In the genomic region with DNA sequence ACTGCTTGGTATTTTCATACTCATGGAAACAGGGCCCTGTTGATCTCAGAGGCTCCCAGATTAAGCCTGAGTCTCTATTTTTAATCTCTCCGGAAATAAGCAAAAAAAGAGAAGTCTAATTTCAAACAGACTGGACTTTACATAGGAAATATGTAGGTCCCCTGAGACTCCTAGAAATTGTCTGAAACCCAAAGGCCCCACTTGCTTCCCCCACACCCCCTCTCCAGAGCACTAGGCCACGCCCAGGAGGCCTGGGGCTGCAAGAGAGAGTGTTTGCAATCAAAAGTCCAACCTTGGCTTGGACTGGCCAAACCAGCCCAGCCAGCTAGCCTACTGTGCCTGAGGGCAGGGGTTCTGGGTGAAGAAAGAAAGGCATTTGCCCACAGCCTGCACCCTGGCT, we compare ENCODE assay signal across 8 mouse cellular contexts.
DNase-seq lines count a peak whose midpoint lies in the region; ATAC-seq and TF ChIP-seq lines count a peak whose summit lies in the region.

No protein-coding gene starts in this region.

- H3K4me3 ChIP-seq in layer of hippocampus, adult 2 months = no peak overlapping the region
- no peak overlapping the region for H3K4me3 ChIP-seq in kidney, embryonic 15.5 days (replicated peaks)

- peaks cover 51% of the 10 kb centered on the region for H3K4me1 ChIP-seq in kidney, embryonic 15.5 days

- H3K9ac ChIP-seq in kidney, embryonic 15.5 days = no peak overlapping the region

- 55% methylated on average over 2 of the region's 2 CpGs for WGBS in kidney, embryonic 15.5 days

- no peaks in the 10 kb centered on the region for H3K9me3 ChIP-seq in kidney, embryonic 15.5 days (replicated peaks)

- H3K27ac ChIP-seq in layer of hippocampus, adult 2 months = peak overlapping the region; percentile 67
- peak overlapping the region; percentile 86 for H3K27ac ChIP-seq in kidney, embryonic 15.5 days

- H3K4me2 ChIP-seq in kidney, embryonic 15.5 days = no peak overlapping the region

- ATAC-seq in kidney, embryonic 15.5 days (replicated peaks; ENCODE audit: low FRiP score) = peak; percentile 67

- no peaks in the 10 kb centered on the region for H3K36me3 ChIP-seq in kidney, embryonic 15.5 days

- DNase-seq in layer of hippocampus, adult 2 months (ENCODE audit: low spot score in 2 of 2) = no peak
- DNase-seq in layer of hippocampus, postnatal 10 days (ENCODE audit: low spot score in 2 of 2) = no peak
- DNase-seq in fat pad, adult 2 months (ENCODE audit: extremely low read depth, low read depth, low spot score) = peak; percentile 37
- DNase-seq in lung, postnatal 4 days = peak; percentile 48 to 67
- DNase-seq in right cerebral cortex, postnatal 10 days (ENCODE audit: low spot score in 2 of 2) = no peak
- DNase-seq in layer of hippocampus, postnatal 36 days = no peak
- DNase-seq in cerebellum, postnatal 25 days = no peak

- no peaks in the 10 kb centered on the region for H3K27me3 ChIP-seq in kidney, embryonic 15.5 days

- TF ChIP-seq CTCF in layer of hippocampus, adult 2 months (conservative IDR thresholded peaks at IDR 0.05) = no peak

Comparison
In these comparisons a context has a peak if more than half of its experiments do, and no peak if none do; other contexts are left out.
1. DNase-seq: peak in fat pad, adult 2 months (single experiment) and lung, postnatal 4 days (2 of 2); none in layer of hippocampus, adult 2 months (0 of 2), layer of hippocampus, postnatal 10 days (0 of 2), right cerebral cortex, postnatal 10 days (0 of 2), layer of hippocampus, postnatal 36 days (0 of 2) and cerebellum, postnatal 25 days (0 of 2).